Mouse (Mus musculus) C2C12 (cell line): ENCODE measurements at regions not wholly inside any gene's neighbourhood (a gene's known extent, or its start where the extent isn't known, plus 50 kb on each side); places are given as distances from the start of the nearest gene placed in this dataset.

Experiments
- CEBPB ChIP-seq: IDR thresholded peaks from one replicate; pipeline ENCODE4 v1.6.1; 2011; ENCODE audit warnings: low read depth, mild to moderate bottlenecking, control low read depth, moderate library complexity
- CTCF ChIP-seq: IDR thresholded peaks from one replicate; pipeline ENCODE4 v1.5.1; 2011; ENCODE audit not compliant: control insufficient read depth, insufficient read depth, insufficient read length
- USF1 ChIP-seq: IDR thresholded peaks from one replicate; pipeline ENCODE4 v1.6.1; 2011; ENCODE audit warnings: low read depth, mild to moderate bottlenecking, control low read depth, moderate library complexity

DNA sequence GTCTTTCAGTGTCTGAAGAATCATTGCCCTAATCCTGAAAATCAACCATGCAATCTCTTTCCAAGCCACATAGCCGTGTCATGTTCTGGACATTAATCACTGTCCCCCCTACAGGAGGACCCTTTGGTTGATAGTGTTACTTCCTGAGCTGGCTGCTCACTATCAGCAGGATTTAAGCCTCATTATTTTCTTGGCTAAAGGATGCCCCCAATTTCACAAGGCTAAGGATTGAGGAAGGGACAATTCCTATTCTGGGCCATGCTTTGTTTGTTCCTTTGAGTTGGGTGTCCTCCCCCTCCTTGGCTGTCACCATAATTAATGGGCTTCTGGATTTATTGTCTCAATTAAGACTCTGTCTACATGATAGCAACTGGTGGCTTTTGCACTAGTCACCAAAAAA is 241.9 kb downstream of the Ankrd16 start:
- TF ChIP-seq CTCF: no peak
- no peak for TF ChIP-seq USF1
- TF ChIP-seq CEBPB: no peak
